Mouse (Mus musculus) embryonic fibroblast, embryonic 13.5 days (primary cell): ENCODE measurements around the gene A630076J17Rik.

Experiments
- CTCF ChIP-seq: IDR thresholded peaks from 2 replicates; pipeline ENCODE4 v1.5.1; 2011; ENCODE audit warnings: mild to moderate bottlenecking, control low read depth, low read length, moderate library complexity, borderline replicate concordance; ENCODE audit not compliant: insufficient read depth
- POLR2A ChIP-seq: IDR thresholded peaks from 2 replicates; pipeline ENCODE4 v1.6.1; 2011; ENCODE audit warnings: low read depth, mild to moderate bottlenecking, control low read depth, low read length, moderate library complexity

DNA sequence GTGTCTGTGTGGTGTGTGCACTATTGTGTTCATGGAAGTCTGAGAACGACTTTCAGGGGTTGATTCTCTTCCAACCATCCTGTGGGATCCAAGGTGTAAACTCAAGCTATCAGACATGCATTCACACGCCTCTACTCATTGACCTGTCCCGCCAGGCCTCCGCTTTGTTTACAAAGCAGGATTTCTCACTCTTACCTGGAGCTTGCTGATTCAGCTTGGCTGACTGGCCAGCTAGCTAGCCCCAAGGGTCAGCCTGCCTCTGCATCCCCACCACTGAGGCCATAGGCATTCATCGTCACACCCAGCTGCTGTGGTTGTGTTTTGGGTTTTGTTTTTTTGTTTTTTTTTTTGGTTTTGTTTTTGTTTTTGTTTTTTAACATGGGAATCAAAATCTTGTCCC, 1.2 kb upstream of the A630076J17Rik start:
- TF ChIP-seq CTCF, result no peak
- no peak for TF ChIP-seq POLR2A
